Mouse (Mus musculus): ENCODE data around the gene Cat. TPM values are rescaled to one million over a fixed set of nuclear protein-coding genes. Genes with fewer than 3 reads are reported as not detected.

Gene Cat
- total and polyA plus RNA-seq, 3 experiments, result 122 to 262 (median 236) TPM

DNA sequence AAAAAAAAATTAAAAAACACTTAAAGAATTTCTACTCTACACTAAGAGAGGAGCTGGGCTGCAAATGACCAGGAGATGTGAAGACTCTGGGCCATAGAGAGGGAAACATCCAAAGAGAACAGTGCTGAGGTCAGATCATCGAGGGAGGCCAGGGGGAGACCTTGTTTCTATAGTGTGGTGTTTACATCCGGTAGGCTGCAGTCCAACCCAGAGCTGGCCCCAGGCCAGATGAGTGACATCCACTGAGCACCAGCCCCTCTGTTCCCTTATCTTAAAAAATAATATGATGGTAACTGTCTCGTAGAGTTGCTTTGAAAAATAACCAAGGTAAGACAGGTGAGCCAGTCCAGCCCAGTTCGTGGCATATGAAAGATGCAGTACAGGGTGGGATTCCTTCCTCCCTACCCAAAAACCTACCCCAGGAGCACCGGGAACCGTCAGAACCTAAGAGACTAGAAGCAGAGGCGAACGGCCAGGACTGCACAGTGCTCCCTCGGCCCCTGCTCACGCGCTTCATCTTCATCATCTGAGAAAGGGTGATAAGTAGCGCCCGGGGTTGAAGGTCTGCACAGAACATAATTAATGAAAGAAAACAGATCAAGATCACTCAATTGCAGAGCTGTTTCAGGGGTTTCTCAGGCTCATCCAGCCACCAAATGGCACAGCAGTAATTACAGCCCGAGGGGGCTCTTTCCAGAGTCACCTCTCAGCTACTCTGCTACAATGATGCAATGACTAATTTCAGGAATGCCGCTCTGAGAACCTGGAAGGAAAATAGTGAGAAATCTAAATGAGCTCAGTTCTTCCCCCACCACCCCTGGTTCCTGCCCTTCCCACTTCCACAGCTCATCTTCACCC lies 64.1 kb downstream of the Cat start:
- H3K79me2 ChIP-seq (replicated peaks; ENCODE audit: control insufficient read depth, insufficient read depth, low read length), result no peaks in the 10 kb centered on the region
- WGBS, result 51% methylated on average over 15 of the region's 15 CpGs
- H3K9ac ChIP-seq (ENCODE audit: low read depth, low read length), result no peak overlapping the region
- H3K36me3 ChIP-seq (ENCODE audit: control insufficient read depth, insufficient read depth, low read length), result no peaks in the 10 kb centered on the region
- H3K27ac ChIP-seq, result no peak overlapping the region
- intact Hi-C loops (cut with DNase I), result loop anchor here (5.0 to 10.0 kb wide), 2 partner anchors 334 to 736 kb away; no protein-coding TSS in a partner anchor
- no peaks in the 10 kb centered on the region for H3K27me3 ChIP-seq (ENCODE audit: control insufficient read depth, insufficient read depth, low read length)
- no peak overlapping the region for H3K4me3 ChIP-seq
- H3K4me1 ChIP-seq (ENCODE audit: control insufficient read depth, insufficient read depth, low read length), result no peaks in the 10 kb centered on the region
- TF ChIP-seq EP300 (IDR thresholded peaks at IDR 0.05; ENCODE audit: insufficient read depth, low read depth, low read length) (no peak), POLR2A (IDR thresholded peaks at IDR 0.05; ENCODE audit: insufficient read depth, low read depth, low read length) (no peak), CTCF (IDR thresholded peaks at IDR 0.05) (no peak)
- no peak for DNase-seq

DNA sequence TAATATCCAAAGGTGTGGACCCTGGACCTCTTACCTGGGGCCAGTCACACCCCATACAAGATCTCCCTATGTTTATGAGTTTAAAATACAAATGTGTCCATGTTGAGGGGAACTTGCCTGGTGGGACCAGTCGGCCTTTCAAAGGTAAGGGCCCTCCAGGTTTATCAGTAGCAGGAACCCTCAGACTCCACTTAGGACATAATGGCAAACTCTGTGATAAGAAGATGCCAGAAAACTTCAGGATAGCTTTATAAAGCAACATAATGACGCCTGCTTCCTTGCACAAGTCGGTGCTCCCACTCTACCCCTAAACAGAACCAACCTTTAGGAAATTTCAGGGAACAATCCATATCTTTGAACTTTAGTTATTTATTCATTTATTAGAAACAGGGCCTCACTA lies 69.2 kb downstream of the Cat start:
- no peaks in the 10 kb centered on the region for H3K36me3 ChIP-seq (ENCODE audit: control insufficient read depth, insufficient read depth, low read length)
- H3K79me2 ChIP-seq (replicated peaks; ENCODE audit: control insufficient read depth, insufficient read depth, low read length), result no peaks in the 10 kb centered on the region
- WGBS, result 68% methylated on average over 3 of the region's 3 CpGs
- no peak for DNase-seq
- intact Hi-C loops (cut with DNase I), result no loop called here
- H3K27me3 ChIP-seq (ENCODE audit: control insufficient read depth, insufficient read depth, low read length), result no peaks in the 10 kb centered on the region
- no peaks in the 10 kb centered on the region for H3K4me1 ChIP-seq (ENCODE audit: control insufficient read depth, insufficient read depth, low read length)
- no peak overlapping the region for H3K9ac ChIP-seq (ENCODE audit: low read depth, low read length)
- H3K4me3 ChIP-seq, result no peak overlapping the region
- no peak for TF ChIP-seq EP300 (IDR thresholded peaks at IDR 0.05; ENCODE audit: insufficient read depth, low read depth, low read length)
- TF ChIP-seq CTCF (IDR thresholded peaks at IDR 0.05), result no peak
- no peak for TF ChIP-seq POLR2A (IDR thresholded peaks at IDR 0.05; ENCODE audit: insufficient read depth, low read depth, low read length)
- no peak overlapping the region for H3K27ac ChIP-seq

DNA sequence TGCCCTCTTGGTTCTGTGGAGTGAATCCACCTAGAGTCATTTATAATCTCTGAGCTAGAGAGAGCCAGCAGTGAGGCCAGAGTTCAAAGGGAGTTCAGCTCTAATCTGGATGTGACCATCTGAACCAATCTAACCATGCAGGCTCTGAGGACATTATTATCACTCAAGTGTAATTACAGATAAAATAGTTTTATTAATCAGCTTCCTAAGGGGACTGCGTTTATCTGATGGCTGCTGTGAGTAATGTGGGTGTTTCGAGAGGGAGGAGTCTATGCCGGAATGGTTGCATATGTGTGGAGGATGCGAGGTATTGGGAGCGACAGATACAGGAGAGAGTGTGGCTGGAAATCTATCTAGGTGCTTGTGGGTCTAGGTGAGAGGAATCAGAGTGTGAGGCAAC lies 71.6 kb downstream of the Cat start:
- Histone ChIP-seq H3K9ac (ENCODE audit: low read depth, low read length) (no peak overlapping the region), H3K27me3 (ENCODE audit: control insufficient read depth, insufficient read depth, low read length) (no peaks in the 10 kb centered on the region), H3K4me1 (ENCODE audit: control insufficient read depth, insufficient read depth, low read length) (no peaks in the 10 kb centered on the region), H3K27ac (no peak overlapping the region), H3K36me3 (ENCODE audit: control insufficient read depth, insufficient read depth, low read length) (no peaks in the 10 kb centered on the region), H3K79me2 (replicated peaks; ENCODE audit: control insufficient read depth, insufficient read depth, low read length) (no peaks in the 10 kb centered on the region), H3K4me3 (no peak overlapping the region)
- WGBS, result 64% methylated on average over 5 of the region's 5 CpGs
- intact Hi-C loops (cut with DNase I), result no loop called here
- DNase-seq, result no peak
- TF ChIP-seq EP300 (IDR thresholded peaks at IDR 0.05; ENCODE audit: insufficient read depth, low read depth, low read length) (no peak), POLR2A (IDR thresholded peaks at IDR 0.05; ENCODE audit: insufficient read depth, low read depth, low read length) (no peak), CTCF (IDR thresholded peaks at IDR 0.05) (no peak)

DNA sequence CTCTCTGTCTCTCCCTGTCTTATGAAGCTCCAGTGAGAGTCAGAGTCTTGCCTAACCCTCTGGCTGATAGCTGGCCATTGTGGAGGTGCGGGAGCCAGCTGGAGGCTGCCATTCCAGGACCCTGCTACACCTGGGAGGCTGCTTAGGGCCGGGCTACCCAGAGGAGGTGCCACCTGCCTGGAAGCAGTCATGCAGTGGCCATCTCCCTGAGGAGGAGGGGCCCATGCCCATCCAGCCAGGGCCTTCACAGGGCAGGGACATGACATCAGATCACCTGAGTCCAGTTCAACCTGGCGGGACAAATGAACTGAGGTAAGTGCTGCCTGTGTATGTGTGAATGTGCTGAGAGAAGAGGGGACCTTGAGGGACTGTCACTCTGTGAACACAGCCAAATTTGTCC lies 73.1 kb downstream of the Cat start:
- Histone ChIP-seq H3K36me3 (ENCODE audit: control insufficient read depth, insufficient read depth, low read length) (no peaks in the 10 kb centered on the region), H3K4me1 (ENCODE audit: control insufficient read depth, insufficient read depth, low read length) (no peaks in the 10 kb centered on the region), H3K9ac (ENCODE audit: low read depth, low read length) (no peak overlapping the region), H3K27ac (no peak overlapping the region), H3K4me3 (no peak overlapping the region), H3K27me3 (ENCODE audit: control insufficient read depth, insufficient read depth, low read length) (no peaks in the 10 kb centered on the region), H3K79me2 (replicated peaks; ENCODE audit: control insufficient read depth, insufficient read depth, low read length) (no peaks in the 10 kb centered on the region)
- WGBS, result 89% methylated on average over 3 of the region's 3 CpGs
- DNase-seq, result no peak
- intact Hi-C loops (cut with DNase I), result no loop called here
- no peak for TF ChIP-seq POLR2A (IDR thresholded peaks at IDR 0.05; ENCODE audit: insufficient read depth, low read depth, low read length)
- no peak for TF ChIP-seq CTCF (IDR thresholded peaks at IDR 0.05)
- TF ChIP-seq EP300 (IDR thresholded peaks at IDR 0.05; ENCODE audit: insufficient read depth, low read depth, low read length), result no peak

DNA sequence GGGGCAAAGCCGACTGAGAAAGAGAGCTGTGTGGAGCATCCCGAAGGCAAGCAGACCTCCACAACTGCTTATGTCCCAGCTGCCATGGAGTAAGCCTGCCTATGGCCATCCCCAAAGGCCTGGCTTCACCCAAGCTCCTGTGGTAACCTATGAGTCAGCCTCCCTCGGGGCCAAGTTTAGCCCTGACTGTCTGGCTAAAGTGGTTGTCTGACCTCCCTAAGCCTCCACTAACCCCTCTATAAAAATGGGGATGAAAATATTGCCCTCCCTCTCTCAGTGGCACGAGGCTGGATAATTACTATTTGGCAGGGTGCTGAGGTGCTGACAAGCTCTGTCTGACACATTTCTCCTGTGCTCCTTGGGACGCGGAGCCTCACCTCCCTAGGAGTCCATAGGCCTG lies 73.6 kb downstream of the Cat start, which contains the start of gene Elf5:
Elf5 (plus strand) TSS at position 341 of the 400 bp plus-strand sequence.
- DNase-seq, result no peak
- Histone ChIP-seq H3K79me2 (replicated peaks; ENCODE audit: control insufficient read depth, insufficient read depth, low read length) (no peaks in the 10 kb centered on the region), H3K9ac (ENCODE audit: low read depth, low read length) (no peak within 1 kb of the TSS), H3K36me3 (ENCODE audit: control insufficient read depth, insufficient read depth, low read length) (no peaks in the 10 kb centered on the region), H3K27ac (no peak within 1 kb of the TSS), H3K4me3 (no peak within 1 kb of the TSS), H3K27me3 (ENCODE audit: control insufficient read depth, insufficient read depth, low read length) (no peaks in the 10 kb centered on the region), H3K4me1 (ENCODE audit: control insufficient read depth, insufficient read depth, low read length) (no peaks in the 10 kb centered on the region)
- intact Hi-C loops (cut with DNase I), result no loop called here
- TF ChIP-seq EP300 (IDR thresholded peaks at IDR 0.05; ENCODE audit: insufficient read depth, low read depth, low read length), result no peak
- TF ChIP-seq CTCF (IDR thresholded peaks at IDR 0.05), result no peak
- TF ChIP-seq POLR2A (IDR thresholded peaks at IDR 0.05; ENCODE audit: insufficient read depth, low read depth, low read length), result no peak
- WGBS, result 63% methylated on average over 6 of the region's 6 CpGs

DNA sequence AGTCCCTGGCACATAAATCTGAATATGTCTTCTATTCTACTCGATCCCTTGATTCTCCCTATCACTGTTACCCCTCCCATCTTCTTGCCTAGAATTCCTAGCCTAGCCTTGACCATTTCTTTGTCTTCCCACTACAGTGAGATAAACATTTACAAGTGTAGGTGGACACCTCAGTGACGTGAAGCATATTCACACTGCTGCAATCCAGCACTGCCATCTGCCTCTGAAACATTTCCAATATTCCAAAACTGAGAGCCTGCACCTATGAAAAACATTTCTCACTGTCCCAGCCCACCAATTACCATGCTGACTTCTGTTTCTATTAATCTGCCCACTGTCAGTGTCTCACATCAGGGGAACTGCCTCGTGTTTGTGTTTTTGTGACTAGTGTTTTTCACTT lies 78.7 kb downstream of the Cat start:
- no peak overlapping the region for H3K4me3 ChIP-seq
- no peak overlapping the region for H3K9ac ChIP-seq (ENCODE audit: low read depth, low read length)
- H3K79me2 ChIP-seq (replicated peaks; ENCODE audit: control insufficient read depth, insufficient read depth, low read length), result no peaks in the 10 kb centered on the region
- intact Hi-C loops (cut with DNase I), result no loop called here
- no peak overlapping the region for H3K27ac ChIP-seq
- 74% methylated on average over 3 of the region's 3 CpGs for WGBS
- no peak for TF ChIP-seq POLR2A (IDR thresholded peaks at IDR 0.05; ENCODE audit: insufficient read depth, low read depth, low read length)
- no peak for TF ChIP-seq EP300 (IDR thresholded peaks at IDR 0.05; ENCODE audit: insufficient read depth, low read depth, low read length)
- no peak for TF ChIP-seq CTCF (IDR thresholded peaks at IDR 0.05)
- H3K36me3 ChIP-seq (ENCODE audit: control insufficient read depth, insufficient read depth, low read length), result no peaks in the 10 kb centered on the region
- no peaks in the 10 kb centered on the region for H3K27me3 ChIP-seq (ENCODE audit: control insufficient read depth, insufficient read depth, low read length)
- H3K4me1 ChIP-seq (ENCODE audit: control insufficient read depth, insufficient read depth, low read length), result no peaks in the 10 kb centered on the region
- no peak for DNase-seq

Other genes starting within 250 kb of the Cat start
- not detected for gene Ehf, start 181.9 kb downstream of the Cat start, total RNA-seq (2021)
- 2.0 TPM in 1 of 2 replicates, not detected in the other for gene Ehf, start 181.9 kb downstream of the Cat start, polyA plus RNA-seq (2012; rRNA removed)
- gene Elf5, start 73.5 kb downstream of the Cat start, total RNA-seq (2021), result not detected
- 0.33 TPM in 1 of 2 replicates, not detected in the other for gene Elf5, start 73.5 kb downstream of the Cat start, polyA plus RNA-seq (2012; rRNA removed)
- gene Abtb2, start 81.2 kb upstream of the Cat start, total RNA-seq (2021), result 10 to 100 TPM; 24.7 to 28.7 TPM
- gene Abtb2, start 81.2 kb upstream of the Cat start, polyA plus RNA-seq (2012; rRNA removed), result 23.0 and 27.1 TPM in 2 replicates

All from heart, adult 2 months (tissue).